Mouse (Mus musculus) spleen, adult 2 months (tissue): Measurements from ENCODE around the gene Tpgs1.

Experiments
- CTCF ChIP-seq: fragments of 200-500 bp; IDR thresholded peaks from 2 replicates; pipeline ENCODE4 v1.5.1; 2011; ENCODE audit warnings: mild to moderate bottlenecking, inconsistent platforms; ENCODE audit not compliant: insufficient read depth, insufficient read length, insufficient replicate concordance; ENCODE audit errors: extremely low read depth
- POLR2A ChIP-seq: fragments of 200-500 bp; IDR thresholded peaks from 2 replicates; pipeline ENCODE4 v1.6.1; 2011; ENCODE audit warnings: low read depth, low read length, inconsistent platforms

GRCm38 (mm10) chr10:79645711-79646110 is 23.5 kb upstream of the Tpgs1 start, which contains the start of gene Odf3l2:
- no peak for TF ChIP-seq CTCF
- no peak for TF ChIP-seq POLR2A
